Mouse (Mus musculus): ENCODE data around the gene Cep78. TPM values are rescaled to one million over a fixed set of nuclear protein-coding genes. Genes with fewer than 3 reads are reported as not detected.

Cep78 gene
- polyA plus RNA-seq, 1 experiment from 2014 or later, result 18.2 TPM

GRCm38 (mm10) chr19:15910488-15910887 lies 74.3 kb downstream of the Cep78 start:
- no peak for ATAC-seq (ENCODE audit: insufficient read depth, low FRiP score)
- Histone ChIP-seq H3K9ac (ENCODE audit: low read length) (no peak overlapping the region), H3K4me1 (ENCODE audit: control insufficient read depth, insufficient read depth, low read length) (no peaks in the 10 kb centered on the region), H3K4me2 (ENCODE audit: low read depth, low read length) (no peak overlapping the region), H3K27me3 (ENCODE audit: control insufficient read depth, insufficient read depth, low read length) (no peaks in the 10 kb centered on the region), H3K27ac (ENCODE audit: low read length) (no peak overlapping the region), H3K9me3 (replicated peaks; ENCODE audit: control insufficient read depth, low read length) (no peaks in the 10 kb centered on the region), H3K36me3 (ENCODE audit: control insufficient read depth, insufficient read depth, low read length) (peaks cover 8% of the 10 kb centered on the region), H3K4me3 (replicated peaks; ENCODE audit: low read length) (no peak overlapping the region)
- 82% methylated on average over 1 of the region's 1 CpGs for WGBS

GRCm38 (mm10) chr19:15908016-15908415 lies 76.8 kb downstream of the Cep78 start:
- Histone ChIP-seq H3K4me2 (ENCODE audit: low read depth, low read length) (no peak overlapping the region), H3K27me3 (ENCODE audit: control insufficient read depth, insufficient read depth, low read length) (no peaks in the 10 kb centered on the region), H3K4me3 (replicated peaks; ENCODE audit: low read length) (no peak overlapping the region), H3K9me3 (replicated peaks; ENCODE audit: control insufficient read depth, low read length) (no peaks in the 10 kb centered on the region), H3K36me3 (ENCODE audit: control insufficient read depth, insufficient read depth, low read length) (no peaks in the 10 kb centered on the region), H3K9ac (ENCODE audit: low read length) (no peak overlapping the region), H3K27ac (ENCODE audit: low read length) (no peak overlapping the region), H3K4me1 (ENCODE audit: control insufficient read depth, insufficient read depth, low read length) (no peaks in the 10 kb centered on the region)
- ATAC-seq (ENCODE audit: insufficient read depth, low FRiP score), result no peak
- WGBS, result 91% methylated on average over 5 of the region's 5 CpGs

Other genes with a start within 250 kb of the Cep78 start
- gene Psat1, start 37.7 kb downstream of the Cep78 start, polyA plus RNA-seq (2015; fragmentation: Nextera tagmentation; extraction: Ambion mirVana), result 103 and 106 TPM in 2 replicates
- gene Gnaq, start 147.8 kb upstream of the Cep78 start, polyA plus RNA-seq (2015; fragmentation: Nextera tagmentation; extraction: Ambion mirVana), result 38.8 and 39.4 TPM in 2 replicates

Data from stomach, embryonic 16.5 days (tissue).